Mouse (Mus musculus) liver, embryonic 14.5 days (tissue): ENCODE measurements around the gene H2-K1. TPM values are rescaled to one million over a fixed set of nuclear protein-coding genes. Genes with fewer than 3 reads are reported as not detected.

Experiments
- ATAC-seq: fragments of 200-750 bp; cut with Nextera tagmentation; 2 replicates; pipeline ENCODE4 v1.8.0; 2017; ENCODE audit warnings: moderate number of reproducible peaks, mild to moderate bottlenecking, moderate library complexity; ENCODE audit not compliant: insufficient read depth
- DNase-seq, 3 experiments: peaks; one replicate each; pipeline ENCODE4 v3.0.0-alpha.2; 2012 to 2013; ENCODE audit warnings: low read depth in 3 of 3, low spot score in 3 of 3
- H3K27ac ChIP-seq: fragments of 300-500 bp; sonication (generic); 2 replicates; pipeline ENCODE4 v1.5.1; 2014; ENCODE audit warnings: moderate library complexity, mild to moderate bottlenecking, control low read depth, inconsistent platforms
- H3K27me3 ChIP-seq: fragments of 300-500 bp; sonication (generic); 2 replicates; pipeline ENCODE4 v1.6.1; 2014; ENCODE audit warnings: mild to moderate bottlenecking, low read length, moderate library complexity; ENCODE audit not compliant: control insufficient read depth, insufficient read depth
- H3K36me3 ChIP-seq: fragments of 300-500 bp; sonication (generic); replicated peaks from 2 replicates; pipeline ENCODE4 v1.6.1; 2014; ENCODE audit warnings: low read depth; ENCODE audit not compliant: control insufficient read depth, insufficient read depth
- H3K4me1 ChIP-seq, 2 experiments: fragments of 200-500 bp in 1 of 2; fragments of 300-500 bp in 1 of 2; sonication (generic) in 1 of 2; replicated peaks; 2 replicates each; pipeline ENCODE4 v1.6.1; 2012 to 2014; ENCODE audit warnings: antibody characterized with exemption in 1 of 2, inconsistent platforms in 1 of 2, low read length in 1 of 2; ENCODE audit not compliant: control insufficient read depth in 2 of 2, insufficient read depth in 2 of 2
- H3K4me2 ChIP-seq: fragments of 300-500 bp; sonication (generic); 2 replicates; pipeline ENCODE4 v1.6.1; 2014; ENCODE audit warnings: low read depth, mild to moderate bottlenecking, control low read depth, moderate library complexity
- H3K4me3 ChIP-seq, 2 experiments: fragments of 200-500 bp in 1 of 2; fragments of 300-500 bp in 1 of 2; sonication (generic) in 1 of 2; 2 replicates each; pipeline ENCODE4 v1.5.1; 2012 to 2014; ENCODE audit warnings: low read depth in 2 of 2, low read length in 2 of 2, mild to moderate bottlenecking in 2 of 2, control low read depth in 1 of 2, inconsistent platforms in 1 of 2, moderate library complexity in 1 of 2; ENCODE audit not compliant: insufficient read depth in 1 of 2
- H3K9ac ChIP-seq: fragments of 300-500 bp; sonication (generic); replicated peaks from 2 replicates; pipeline ENCODE4 v1.6.1; 2014; ENCODE audit warnings: mild to moderate bottlenecking, control low read depth, moderate library complexity
- H3K9me3 ChIP-seq: fragments of 300-500 bp; sonication (generic); 2 replicates; pipeline ENCODE4 v1.6.1; 2016; ENCODE audit warnings: low read length, mixed read lengths; ENCODE audit not compliant: control insufficient read depth
- CTCF ChIP-seq: IDR thresholded peaks from 2 replicates; pipeline ENCODE4 v1.5.1; 2016; ENCODE audit warnings: antibody characterized with exemption, low read depth, control low read depth
- EP300 ChIP-seq: IDR thresholded peaks from 2 replicates; pipeline ENCODE4 v1.6.1; 2016; ENCODE audit warnings: antibody characterized with exemption, low read depth
- WGBS: fragments of 180-500 bp; shearing (Covaris S2); extraction: QIAGEN DNeasy Blood & Tissue Kit; methylation state at CpG from one replicate; pipeline ENCODE4 v1.1.7; 2014; ENCODE audit not compliant: insufficient replicate concordance; 5-methylcytosine and 5-hydroxymethylcytosine counted together
- polyA plus RNA-seq, 2 experiments: library from polyadenylated mRNA; depleted of rRNA in 1 of 2; stranded (reverse) in 1 of 2; unstranded in 1 of 2; fragments of >200 nt; fragmentation: Nextera tagmentation in 1 of 2; extraction: Ambion mirVana in 1 of 2; gene quantifications; 2 replicates each; pipeline versions ENCODE4 v1.2.1 to v1.2.3; 2012 to 2014

The H2-K1 gene
- polyA plus RNA-seq, 2 experiments: 107 to 124 TPM

- DNase-seq (no peak), ATAC-seq (peak; percentile 24; the same call in 1 of the 2 replicates)
- Histone ChIP-seq H3K9ac (no peak within 1 kb of the TSS), H3K27me3 (peaks cover 6% of the 10 kb centered on the region), H3K4me2 (0 out of 2 replicates have a peak within 1 kb of the TSS, but pooled peaks have one; percentile 24), H3K36me3 (peaks cover 4% of the 10 kb centered on the region), H3K4me3 (no peak within 1 kb of the TSS), H3K9me3 (no peaks in the 10 kb centered on the region), H3K27ac (no peak within 1 kb of the TSS), H3K4me1 (no peaks in the 10 kb centered on the region; a peak in 1 of 4 replicates)
- TF ChIP-seq CTCF (no peak), EP300 (no peak)
- WGBS: 12% methylated on average over 28 of the region's 28 CpGs
These were observed 38.9 kb upstream of the H2-K1 start, which contains the start of gene Col11a2 for GRCm38 (mm10) chr17:34038878-34039561. TSS of gene Col11a2 (plus strand) at chr17:34039437.

- no peak overlapping the region for H3K4me2 ChIP-seq
- H3K9ac ChIP-seq: no peak overlapping the region
- ATAC-seq (no peak), DNase-seq (no peak)
- no peak overlapping the region for H3K4me3 ChIP-seq
- H3K27ac ChIP-seq: no peak overlapping the region
- H3K9me3 ChIP-seq: no peaks in the 10 kb centered on the region
- H3K27me3 ChIP-seq: peaks cover 6% of the 10 kb centered on the region
- H3K4me1 ChIP-seq: no peaks in the 10 kb centered on the region; a peak in 1 of 4 replicates
- TF ChIP-seq CTCF: no peak
- TF ChIP-seq EP300: no peak
- H3K36me3 ChIP-seq: peaks cover 4% of the 10 kb centered on the region
- 38% methylated on average over 19 of the region's 21 CpGs for WGBS
These were observed 38.3 kb upstream of the H2-K1 start for GRCm38 (mm10) chr17:34038440-34038839.

- WGBS: 86% methylated on average over 7 of the region's 7 CpGs
- Histone ChIP-seq H3K4me1 (peaks cover 0 to 7% of the 10 kb centered on the region in 2 experiments; a peak in 2 of 4 replicates), H3K27ac (no peak overlapping the region), H3K27me3 (peaks cover 6% of the 10 kb centered on the region), H3K4me2 (no peak overlapping the region), H3K4me3 (no peak overlapping the region), H3K36me3 (peaks cover 4% of the 10 kb centered on the region), H3K9ac (no peak overlapping the region), H3K9me3 (no peaks in the 10 kb centered on the region)
- DNase-seq (no peak), ATAC-seq (no peak)
- no peak for TF ChIP-seq CTCF
- TF ChIP-seq EP300: no peak
These were observed 37.1 kb upstream of the H2-K1 start for GRCm38 (mm10) chr17:34037241-34037640.

- no peak overlapping the region for H3K27ac ChIP-seq
- H3K4me3 ChIP-seq: no peak overlapping the region
- no peak overlapping the region for H3K4me2 ChIP-seq
- WGBS: 79% methylated on average over 10 of the region's 10 CpGs
- H3K9me3 ChIP-seq: no peaks in the 10 kb centered on the region
- peaks cover 6% of the 10 kb centered on the region for H3K27me3 ChIP-seq
- peaks cover 4% of the 10 kb centered on the region for H3K36me3 ChIP-seq
- H3K9ac ChIP-seq: no peak overlapping the region
- DNase-seq (no peak), ATAC-seq (no peak)
- peaks cover 0 to 7% of the 10 kb centered on the region in 2 experiments; a peak in 2 of 4 replicates for H3K4me1 ChIP-seq
- TF ChIP-seq CTCF: no peak
- no peak for TF ChIP-seq EP300
These were observed 36.5 kb upstream of the H2-K1 start for GRCm38 (mm10) chr17:34036647-34037046.

DNA sequence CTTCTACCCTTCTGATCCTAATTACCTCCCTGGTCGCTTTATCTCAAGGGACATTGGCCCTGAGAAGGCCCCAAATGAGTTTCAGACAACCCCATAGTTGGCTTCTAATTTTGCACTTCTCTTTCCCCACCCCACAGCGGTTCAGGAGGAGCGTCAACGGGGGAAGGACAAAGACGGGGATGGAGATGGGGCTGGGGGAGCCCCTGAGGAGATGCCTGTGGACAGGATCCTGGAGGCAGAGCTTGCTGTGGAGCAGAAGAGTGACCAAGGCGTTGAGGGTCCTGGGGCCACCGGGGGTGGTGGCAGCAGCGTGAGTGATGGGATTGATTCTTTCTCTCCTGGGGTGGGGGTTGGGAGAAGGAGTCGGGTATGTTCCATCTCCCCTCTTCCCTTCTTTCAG is 35.4 kb upstream of the H2-K1 start:
- no peak for DNase-seq
- TF ChIP-seq CTCF (no peak), EP300 (no peak)
- Histone ChIP-seq H3K36me3 (peaks cover 4% of the 10 kb centered on the region), H3K4me1 (peaks cover 0 to 9% of the 10 kb centered on the region in 2 experiments; a peak in 2 of 4 replicates), H3K9me3 (no peaks in the 10 kb centered on the region), H3K9ac (no peak overlapping the region), H3K27ac (no peak overlapping the region), H3K4me3 (no peak overlapping the region), H3K27me3 (peaks cover 6% of the 10 kb centered on the region), H3K4me2 (no peak overlapping the region)
- WGBS: 88% methylated on average over 9 of the region's 9 CpGs
- no peak for ATAC-seq
